Mouse (Mus musculus): Measurements from ENCODE around the gene Gm20696.

GRCm38 (mm10) chr6:99540146-99540545 lies 126.5 kb downstream of the Gm20696 start:
- TF ChIP-seq CTCF (IDR thresholded peaks at IDR 0.05; ENCODE audit: low read depth, low read length) (no peak), GATA2 (IDR thresholded peaks at IDR 0.05; ENCODE audit: borderline replicate concordance, low read depth, low read length) (no peak), POLR2AphosphoS5 (IDR thresholded peaks at IDR 0.05; ENCODE audit: insufficient replicate concordance, low read depth, low read length) (no peak), TAL1 (conservative IDR thresholded peaks at IDR 0.05; ENCODE audit: low read depth, low read length) (no peak), GATA1 (IDR thresholded peaks at IDR 0.05; ENCODE audit: borderline replicate concordance, low read length) (no peak)

All from G1E (cell line).